Mouse (Mus musculus): ENCODE data around the gene Lrrc4. TPM values are rescaled to one million over a fixed set of nuclear protein-coding genes. Genes with fewer than 3 reads are reported as not detected.

Lrrc4 gene
- polyA plus RNA-seq, 1 experiment from 2014 or later: 1.0 TPM

- WGBS: 85% methylated on average over 5 of the region's 5 CpGs
- DNase-seq (ENCODE audit: low spot score) (no peak), ATAC-seq (ENCODE audit: low read depth) (no peak)
- Histone ChIP-seq H3K4me2 (ENCODE audit: low read depth, low read length) (no peak overlapping the region), H3K9me3 (ENCODE audit: control insufficient read depth, low read length) (no peaks in the 10 kb centered on the region), H3K4me3 (ENCODE audit: low read depth, low read length) (no peak overlapping the region), H3K27ac (replicated peaks; ENCODE audit: low read depth, low read length) (no peak overlapping the region), H3K36me3 (ENCODE audit: control insufficient read depth, insufficient read depth, low read length) (no peaks in the 10 kb centered on the region), H3K9ac (ENCODE audit: low read depth, low read length) (no peak overlapping the region), H3K4me1 (ENCODE audit: control insufficient read depth, insufficient read depth, low read length) (peaks cover 11% of the 10 kb centered on the region), H3K27me3 (replicated peaks; ENCODE audit: control insufficient read depth, insufficient read depth, low read length) (no peaks in the 10 kb centered on the region)
Observed at GRCm38 (mm10) chr6:28733884-28734647, 97.5 kb downstream of the Lrrc4 start.

DNA sequence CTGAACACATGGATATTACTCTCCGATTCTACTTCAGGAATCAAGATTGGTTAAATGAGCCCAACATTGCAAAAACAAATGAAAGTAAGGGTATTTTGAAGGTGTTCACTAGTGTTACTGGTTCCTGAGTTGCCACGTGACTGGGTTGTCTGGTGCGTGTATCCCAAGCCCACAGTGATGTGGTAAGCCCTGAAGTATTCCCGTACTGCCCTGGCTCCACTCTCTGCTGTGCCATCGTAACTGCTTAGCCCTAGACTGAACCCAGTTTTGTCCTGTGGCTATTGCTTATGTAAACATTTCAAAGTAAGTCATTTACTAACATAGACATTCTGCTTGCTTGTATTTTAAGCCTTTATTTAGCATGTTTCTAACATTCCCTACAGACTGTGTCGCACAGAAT, 100.3 kb downstream of the Lrrc4 start:
- Histone ChIP-seq H3K4me2 (ENCODE audit: low read depth, low read length) (no peak overlapping the region), H3K27ac (replicated peaks; ENCODE audit: low read depth, low read length) (no peak overlapping the region), H3K36me3 (ENCODE audit: control insufficient read depth, insufficient read depth, low read length) (0 out of 2 replicates have a peak, but pooled peaks cover 2% of the 10 kb centered on the region), H3K27me3 (replicated peaks; ENCODE audit: control insufficient read depth, insufficient read depth, low read length) (no peaks in the 10 kb centered on the region), H3K9ac (ENCODE audit: low read depth, low read length) (no peak overlapping the region), H3K9me3 (ENCODE audit: control insufficient read depth, low read length) (no peaks in the 10 kb centered on the region), H3K4me1 (ENCODE audit: control insufficient read depth, insufficient read depth, low read length) (peaks cover 14% of the 10 kb centered on the region), H3K4me3 (ENCODE audit: low read depth, low read length) (no peak overlapping the region)
- ATAC-seq (ENCODE audit: low read depth) (no peak), DNase-seq (ENCODE audit: low spot score) (no peak)
- WGBS: 81% methylated on average over 6 of the region's 6 CpGs

DNA sequence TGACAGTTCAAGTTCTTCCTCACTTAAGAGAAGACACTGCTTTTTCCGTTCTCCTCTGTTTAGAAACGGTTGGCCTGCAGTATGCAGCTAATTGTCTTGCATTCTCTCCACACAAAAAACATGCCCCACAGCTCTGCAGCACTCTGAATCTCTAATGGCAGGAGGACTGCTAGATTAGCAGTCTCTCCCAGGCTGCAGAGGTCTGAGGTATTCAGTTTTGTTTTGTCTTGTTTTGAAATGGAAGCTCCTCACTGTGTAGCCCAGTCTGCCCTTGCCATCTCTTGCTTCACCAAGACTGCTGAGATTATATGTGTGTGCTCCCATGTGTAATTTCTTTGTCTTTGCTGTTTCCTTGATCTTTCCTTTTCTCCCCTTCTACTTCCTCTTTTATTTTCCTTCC, 101.9 kb downstream of the Lrrc4 start:
- H3K36me3 ChIP-seq (ENCODE audit: control insufficient read depth, insufficient read depth, low read length): peaks cover 9% of the 10 kb centered on the region; the same call in 1 of the 2 replicates
- H3K4me2 ChIP-seq (ENCODE audit: low read depth, low read length): no peak overlapping the region
- no peak overlapping the region for H3K27ac ChIP-seq (replicated peaks; ENCODE audit: low read depth, low read length)
- H3K4me3 ChIP-seq (ENCODE audit: low read depth, low read length): no peak overlapping the region
- peaks cover 14% of the 10 kb centered on the region for H3K4me1 ChIP-seq (ENCODE audit: control insufficient read depth, insufficient read depth, low read length)
- H3K9ac ChIP-seq (ENCODE audit: low read depth, low read length): no peak overlapping the region
- ATAC-seq (ENCODE audit: low read depth): no peak
- no peaks in the 10 kb centered on the region for H3K9me3 ChIP-seq (ENCODE audit: control insufficient read depth, low read length)
- H3K27me3 ChIP-seq (replicated peaks; ENCODE audit: control insufficient read depth, insufficient read depth, low read length): no peaks in the 10 kb centered on the region
- no peak for DNase-seq (ENCODE audit: low spot score)
- WGBS: 34% methylated on average over 2 of the region's 2 CpGs

DNA sequence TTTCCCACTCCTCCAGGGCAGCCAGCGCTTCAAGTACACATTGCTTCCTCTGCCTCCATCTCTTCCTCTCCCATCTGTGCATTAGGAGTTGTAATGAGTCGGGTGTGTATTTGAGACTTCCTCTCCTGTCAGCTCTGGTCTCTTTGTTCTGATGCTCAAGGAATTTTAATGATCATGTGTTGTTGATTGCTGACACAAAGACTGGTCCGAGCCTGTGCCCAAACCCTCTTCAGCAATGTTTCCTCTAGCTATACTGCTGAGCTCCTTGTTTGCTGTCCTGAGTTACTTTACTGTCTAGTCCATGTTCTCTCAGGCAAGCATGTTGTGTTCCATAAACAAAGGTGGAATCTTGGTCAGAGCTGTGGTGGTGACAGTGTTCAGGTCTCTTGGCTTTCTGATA, 102.3 kb downstream of the Lrrc4 start:
- peak; percentile 18; the same call in 1 of the 2 replicates for ATAC-seq (ENCODE audit: low read depth)
- DNase-seq (ENCODE audit: low spot score): no peak
- no peaks in the 10 kb centered on the region for H3K9me3 ChIP-seq (ENCODE audit: control insufficient read depth, low read length)
- H3K27me3 ChIP-seq (replicated peaks; ENCODE audit: control insufficient read depth, insufficient read depth, low read length): no peaks in the 10 kb centered on the region
- H3K4me1 ChIP-seq (ENCODE audit: control insufficient read depth, insufficient read depth, low read length): peaks cover 14% of the 10 kb centered on the region
- peaks cover 9% of the 10 kb centered on the region; the same call in 1 of the 2 replicates for H3K36me3 ChIP-seq (ENCODE audit: control insufficient read depth, insufficient read depth, low read length)
- H3K4me2 ChIP-seq (ENCODE audit: low read depth, low read length): no peak overlapping the region
- WGBS: 24% methylated on average over 3 of the region's 3 CpGs
- no peak overlapping the region for H3K9ac ChIP-seq (ENCODE audit: low read depth, low read length)
- H3K27ac ChIP-seq (replicated peaks; ENCODE audit: low read depth, low read length): no peak overlapping the region
- H3K4me3 ChIP-seq (ENCODE audit: low read depth, low read length): no peak overlapping the region

GRCm38 (mm10) chr6:28724776-28725175, 106.8 kb downstream of the Lrrc4 start:
- Histone ChIP-seq H3K4me2 (ENCODE audit: low read depth, low read length) (no peak overlapping the region), H3K9me3 (ENCODE audit: control insufficient read depth, low read length) (no peaks in the 10 kb centered on the region), H3K9ac (ENCODE audit: low read depth, low read length) (no peak overlapping the region), H3K27me3 (replicated peaks; ENCODE audit: control insufficient read depth, insufficient read depth, low read length) (no peaks in the 10 kb centered on the region), H3K27ac (replicated peaks; ENCODE audit: low read depth, low read length) (no peak overlapping the region), H3K4me3 (ENCODE audit: low read depth, low read length) (no peak overlapping the region), H3K36me3 (ENCODE audit: control insufficient read depth, insufficient read depth, low read length) (peaks cover 9% of the 10 kb centered on the region; the same call in 1 of the 2 replicates), H3K4me1 (ENCODE audit: control insufficient read depth, insufficient read depth, low read length) (peaks cover 12% of the 10 kb centered on the region)
- 87% methylated on average over 5 of the region's 5 CpGs for WGBS
- ATAC-seq (ENCODE audit: low read depth) (no peak), DNase-seq (ENCODE audit: low spot score) (no peak)

DNA sequence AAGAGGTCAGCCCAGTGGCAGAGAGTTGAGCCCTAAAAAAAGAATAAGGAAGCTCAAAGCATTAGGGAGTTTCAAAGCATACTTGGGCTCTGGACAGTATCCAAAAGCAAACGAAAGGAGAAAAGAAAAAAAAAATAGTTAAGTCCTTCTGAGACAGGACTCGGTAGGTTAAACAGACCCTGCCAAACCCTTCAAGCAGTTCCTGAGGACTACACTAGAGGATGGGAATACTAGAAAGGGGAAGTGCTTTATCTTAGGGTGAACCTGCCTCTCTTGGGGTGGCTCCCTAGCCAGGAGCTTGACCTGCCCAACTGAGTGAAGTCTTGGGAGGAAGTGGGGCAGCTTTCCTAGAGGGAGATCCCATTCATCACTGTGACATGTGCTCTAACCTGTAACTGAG, 108.5 kb downstream of the Lrrc4 start:
- Histone ChIP-seq H3K4me2 (ENCODE audit: low read depth, low read length) (no peak overlapping the region), H3K9me3 (ENCODE audit: control insufficient read depth, low read length) (no peaks in the 10 kb centered on the region), H3K4me3 (ENCODE audit: low read depth, low read length) (no peak overlapping the region), H3K27ac (replicated peaks; ENCODE audit: low read depth, low read length) (no peak overlapping the region), H3K9ac (ENCODE audit: low read depth, low read length) (no peak overlapping the region), H3K4me1 (ENCODE audit: control insufficient read depth, insufficient read depth, low read length) (peaks cover 4% of the 10 kb centered on the region; the same call in 1 of the 2 replicates), H3K36me3 (ENCODE audit: control insufficient read depth, insufficient read depth, low read length) (peaks cover 9% of the 10 kb centered on the region; the same call in 1 of the 2 replicates), H3K27me3 (replicated peaks; ENCODE audit: control insufficient read depth, insufficient read depth, low read length) (no peaks in the 10 kb centered on the region)
- WGBS: 35% methylated on average over 2 of the region's 2 CpGs
- DNase-seq (ENCODE audit: low spot score) (no peak), ATAC-seq (ENCODE audit: low read depth) (no peak)

- Histone ChIP-seq H3K27ac (replicated peaks; ENCODE audit: low read depth, low read length) (no peak overlapping the region), H3K4me1 (ENCODE audit: control insufficient read depth, insufficient read depth, low read length) (peaks cover 4% of the 10 kb centered on the region), H3K9ac (ENCODE audit: low read depth, low read length) (no peak overlapping the region), H3K36me3 (ENCODE audit: control insufficient read depth, insufficient read depth, low read length) (peaks cover under 1% of the 10 kb centered on the region; the same call in 1 of the 2 replicates), H3K9me3 (ENCODE audit: control insufficient read depth, low read length) (no peaks in the 10 kb centered on the region), H3K27me3 (replicated peaks; ENCODE audit: control insufficient read depth, insufficient read depth, low read length) (no peaks in the 10 kb centered on the region), H3K4me3 (ENCODE audit: low read depth, low read length) (no peak overlapping the region), H3K4me2 (ENCODE audit: low read depth, low read length) (no peak overlapping the region)
- WGBS: 89% methylated on average over 9 of the region's 9 CpGs
- ATAC-seq (ENCODE audit: low read depth) (no peak), DNase-seq (ENCODE audit: low spot score) (no peak)
Observed at GRCm38 (mm10) chr6:28720391-28721171, 111.0 kb downstream of the Lrrc4 start.

GRCm38 (mm10) chr6:28717845-28718237, 113.7 kb downstream of the Lrrc4 start:
- H3K27ac ChIP-seq (replicated peaks; ENCODE audit: low read depth, low read length): no peak overlapping the region
- H3K27me3 ChIP-seq (replicated peaks; ENCODE audit: control insufficient read depth, insufficient read depth, low read length): no peaks in the 10 kb centered on the region
- DNase-seq (ENCODE audit: low spot score) (no peak), ATAC-seq (ENCODE audit: low read depth) (no peak)
- H3K4me3 ChIP-seq (ENCODE audit: low read depth, low read length): no peak overlapping the region
- H3K4me2 ChIP-seq (ENCODE audit: low read depth, low read length): no peak overlapping the region
- H3K4me1 ChIP-seq (ENCODE audit: control insufficient read depth, insufficient read depth, low read length): peaks cover 4% of the 10 kb centered on the region
- H3K36me3 ChIP-seq (ENCODE audit: control insufficient read depth, insufficient read depth, low read length): 0 out of 2 replicates have a peak, but pooled peaks cover 4% of the 10 kb centered on the region
- H3K9ac ChIP-seq (ENCODE audit: low read depth, low read length): no peak overlapping the region
- H3K9me3 ChIP-seq (ENCODE audit: control insufficient read depth, low read length): no peaks in the 10 kb centered on the region
- 48% methylated on average over 4 of the region's 4 CpGs for WGBS
